Mouse (Mus musculus): ENCODE data around the gene Thap7.

The Thap7 gene

DNA sequence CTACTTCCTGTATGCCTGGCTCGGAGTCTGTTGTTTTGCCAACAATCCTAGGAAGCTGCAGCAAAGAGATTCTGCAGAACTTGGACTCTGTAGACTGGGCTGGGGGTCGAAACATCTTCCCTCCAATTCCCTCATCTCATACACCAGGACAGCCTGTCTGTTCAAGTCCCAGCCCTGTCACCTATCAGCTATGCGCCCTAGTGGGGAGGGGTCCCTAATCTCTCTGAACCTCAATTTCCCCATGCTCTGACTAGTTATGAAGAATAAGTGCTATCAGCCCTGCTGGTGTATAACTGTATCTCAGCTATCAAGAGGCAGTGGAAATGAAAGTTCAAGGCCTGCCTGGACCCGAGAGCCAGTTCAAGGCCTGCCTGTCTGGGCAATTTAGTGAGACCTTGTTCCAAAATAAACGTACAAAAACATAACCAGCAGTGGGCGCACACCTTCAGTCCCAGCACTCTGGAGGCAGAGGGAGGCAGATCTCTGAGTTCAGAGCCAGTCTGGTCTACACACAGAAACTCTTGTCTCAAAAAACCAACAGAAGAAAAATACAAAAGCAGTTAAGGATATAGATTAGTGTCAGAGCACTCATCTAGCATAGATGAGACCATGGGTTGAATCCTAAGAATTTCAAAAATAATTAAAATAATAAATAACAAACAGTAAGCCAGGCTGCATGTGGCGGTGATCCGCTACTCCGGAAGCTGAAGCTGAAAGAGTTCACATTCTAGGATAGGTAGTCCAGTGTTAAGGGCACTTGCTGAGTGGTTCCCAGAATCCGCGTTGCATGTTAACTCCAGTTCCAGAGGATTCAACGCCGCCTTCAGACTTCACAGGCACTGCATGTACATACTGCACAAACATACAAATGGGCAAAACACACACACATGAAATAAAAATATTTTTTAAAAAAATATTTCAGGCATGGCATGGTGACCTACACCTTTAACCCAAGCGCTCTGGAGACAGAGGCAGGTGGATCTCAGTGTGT lies 42.2 kb downstream of the Thap7 start:
- no peak for ATAC-seq (ENCODE audit: low TSS enrichment)

DNA sequence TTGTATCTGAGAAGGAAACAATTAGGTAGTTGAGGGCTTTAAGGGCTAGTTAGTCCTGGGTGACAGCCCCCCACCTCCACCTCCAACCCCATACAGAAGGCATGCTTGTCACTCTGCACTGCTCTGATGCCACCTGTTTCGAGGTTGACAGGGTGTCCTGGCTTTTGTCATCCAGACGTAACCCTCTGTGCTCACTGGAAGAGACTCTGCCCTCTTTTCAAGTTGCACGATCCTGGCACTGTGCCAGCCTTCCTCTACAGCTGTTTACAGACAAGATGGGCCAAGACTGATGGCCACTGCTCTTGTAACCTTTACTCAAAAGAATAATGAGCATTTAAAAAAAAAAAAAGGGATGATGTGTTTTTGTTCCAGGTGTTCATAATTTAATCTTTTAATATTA lies 44.4 kb downstream of the Thap7 start:
- no peak for ATAC-seq (ENCODE audit: low TSS enrichment)

GRCm38 (mm10) chr16:17481465-17481864 lies 49.5 kb downstream of the Thap7 start:
- no peak for ATAC-seq (ENCODE audit: low TSS enrichment)

DNA sequence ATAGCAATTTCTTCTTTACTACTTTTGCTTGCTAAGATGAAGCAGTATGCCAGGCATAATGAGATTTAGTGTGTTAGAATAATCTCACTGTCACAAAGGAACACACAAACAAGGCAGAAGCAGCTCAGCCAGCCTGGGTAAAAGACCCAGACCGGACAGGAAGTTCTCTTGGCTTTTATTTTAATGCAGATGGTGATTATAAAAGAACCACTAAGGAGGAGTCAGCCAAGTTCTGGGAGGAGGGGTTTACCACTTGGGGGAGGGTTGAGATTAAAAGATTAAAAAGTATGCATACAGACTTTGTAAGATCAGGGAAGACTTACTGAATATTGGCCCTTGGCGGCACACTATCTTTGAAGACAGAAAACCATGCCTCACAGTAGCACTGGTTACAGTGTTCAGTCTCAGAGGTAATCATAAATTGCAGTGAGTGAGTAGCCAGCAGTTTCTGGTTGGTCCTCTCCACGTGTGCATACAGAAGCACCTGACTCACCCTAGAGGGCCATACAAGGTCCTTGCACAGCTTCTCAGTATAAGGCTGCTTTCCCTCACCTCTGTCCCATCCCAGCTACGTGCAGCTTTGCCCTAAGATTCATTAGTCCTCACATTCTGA lies 52.5 kb downstream of the Thap7 start:
- no peak for ATAC-seq (ENCODE audit: low TSS enrichment)

Measured in frontal cortex, adult (tissue).